Mouse (Mus musculus): ENCODE measurements at regions not wholly inside any gene's neighbourhood (a gene's known extent, or its start where the extent isn't known, plus 50 kb on each side); places are given as distances from the start of the nearest gene placed in this dataset.
"Not testable (repeated sequence)": the region's sequence is repeated elsewhere in the genome, so short reads cannot be mapped to it uniquely, and the experiment has no call there.

GRCm38 (mm10) chr16:57945404-57945803 is 190.9 kb upstream of the Col8a1 start:
- ATAC-seq (replicated peaks; ENCODE audit: low FRiP score, low TSS enrichment, low read depth), result no peak
- Histone ChIP-seq H3K4me1 (replicated peaks; ENCODE audit: control insufficient read depth, insufficient read depth, low read length) (no peaks in the 10 kb centered on the region), H3K4me3 (ENCODE audit: low read depth, low read length) (no peak overlapping the region), H3K27ac (ENCODE audit: low read depth) (no peak overlapping the region), H3K9me3 (ENCODE audit: control insufficient read depth, low read length) (no peaks in the 10 kb centered on the region), H3K4me2 (ENCODE audit: low read length) (no peak overlapping the region), H3K27me3 (replicated peaks; ENCODE audit: control insufficient read depth, insufficient read depth, low read length) (no peaks in the 10 kb centered on the region), H3K9ac (ENCODE audit: low read length) (no peak overlapping the region), H3K36me3 (ENCODE audit: control insufficient read depth, insufficient read depth, low read length) (no peaks in the 10 kb centered on the region)
- no peak for DNase-seq (ENCODE audit: low spot score)
- 66% methylated on average over 6 of the region's 6 CpGs for WGBS

- no peak overlapping the region for H3K9ac ChIP-seq (ENCODE audit: low read length)
- H3K4me2 ChIP-seq (ENCODE audit: low read length), result no peak overlapping the region
- WGBS, result 46% methylated on average over 3 of the region's 3 CpGs
- no peaks in the 10 kb centered on the region for H3K4me1 ChIP-seq (replicated peaks; ENCODE audit: control insufficient read depth, insufficient read depth, low read length)
- no peaks in the 10 kb centered on the region for H3K27me3 ChIP-seq (replicated peaks; ENCODE audit: control insufficient read depth, insufficient read depth, low read length)
- DNase-seq (ENCODE audit: low spot score), result no peak
- no peak overlapping the region for H3K4me3 ChIP-seq (ENCODE audit: low read depth, low read length)
- H3K9me3 ChIP-seq (ENCODE audit: control insufficient read depth, low read length), result no peaks in the 10 kb centered on the region
- H3K27ac ChIP-seq (ENCODE audit: low read depth), result no peak overlapping the region
- H3K36me3 ChIP-seq (ENCODE audit: control insufficient read depth, insufficient read depth, low read length), result no peaks in the 10 kb centered on the region
- ATAC-seq (replicated peaks; ENCODE audit: low FRiP score, low TSS enrichment, low read depth), result no peak
Observed at GRCm38 (mm10) chr16:57947309-57947708, 192.8 kb upstream of the Col8a1 start.

GRCm38 (mm10) chr16:57949680-57950079 is 195.1 kb upstream of the Col8a1 start:
- ATAC-seq (replicated peaks; ENCODE audit: low FRiP score, low TSS enrichment, low read depth) (no peak), DNase-seq (ENCODE audit: low spot score) (no peak)
- WGBS, result 81% methylated on average over 3 of the region's 3 CpGs

DNA sequence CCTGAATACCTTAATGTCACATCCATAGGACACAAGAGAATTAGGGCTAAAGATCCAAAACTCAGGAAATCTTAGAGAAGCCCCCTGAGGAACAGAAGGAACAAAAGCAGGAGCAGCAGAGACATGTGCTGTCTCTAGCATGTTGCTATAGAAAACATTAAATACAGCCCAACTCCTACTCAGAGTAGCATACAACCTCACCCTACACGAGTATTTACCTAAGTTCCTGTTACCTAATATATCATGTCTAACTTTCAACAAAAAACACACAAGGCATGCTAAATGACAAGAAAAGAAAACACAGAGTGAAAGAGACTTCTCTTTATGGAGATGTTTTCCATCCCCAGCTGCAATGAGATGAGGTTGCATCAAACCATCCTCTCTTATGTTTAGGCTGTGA is 216.4 kb upstream of the Col8a1 start:
- WGBS, result 51% methylated on average over 1 of the region's 1 CpGs
- no peak overlapping the region for H3K4me3 ChIP-seq (ENCODE audit: low read depth, low read length)
- H3K9ac ChIP-seq (ENCODE audit: low read length), result no peak overlapping the region
- no peaks in the 10 kb centered on the region for H3K36me3 ChIP-seq (ENCODE audit: control insufficient read depth, insufficient read depth, low read length)
- no peaks in the 10 kb centered on the region for H3K9me3 ChIP-seq (ENCODE audit: control insufficient read depth, low read length)
- ATAC-seq (replicated peaks; ENCODE audit: low FRiP score, low TSS enrichment, low read depth) (no peak), DNase-seq (ENCODE audit: low spot score) (no peak)
- H3K4me1 ChIP-seq (replicated peaks; ENCODE audit: control insufficient read depth, insufficient read depth, low read length), result no peaks in the 10 kb centered on the region
- H3K4me2 ChIP-seq (ENCODE audit: low read length), result no peak overlapping the region
- H3K27me3 ChIP-seq (replicated peaks; ENCODE audit: control insufficient read depth, insufficient read depth, low read length), result no peaks in the 10 kb centered on the region
- no peak overlapping the region for H3K27ac ChIP-seq (ENCODE audit: low read depth)

More at GRCm38 (mm10) chr16:57949680-57950079, 195.1 kb upstream of the Col8a1 start:
- H3K36me3 ChIP-seq (ENCODE audit: control insufficient read depth, insufficient read depth, low read length), result no peaks in the 10 kb centered on the region
- no peaks in the 10 kb centered on the region for H3K27me3 ChIP-seq (replicated peaks; ENCODE audit: control insufficient read depth, insufficient read depth, low read length)
- H3K4me1 ChIP-seq (replicated peaks; ENCODE audit: control insufficient read depth, insufficient read depth, low read length), result no peaks in the 10 kb centered on the region
- H3K4me3 ChIP-seq (ENCODE audit: low read depth, low read length), result no peak overlapping the region
- no peaks in the 10 kb centered on the region for H3K9me3 ChIP-seq (ENCODE audit: control insufficient read depth, low read length)
- H3K4me2 ChIP-seq (ENCODE audit: low read length), result no peak overlapping the region
- H3K27ac ChIP-seq (ENCODE audit: low read depth), result no peak overlapping the region
- no peak overlapping the region for H3K9ac ChIP-seq (ENCODE audit: low read length)

- Histone ChIP-seq H3K27ac (ENCODE audit: low read depth) (no peak overlapping the region), H3K4me2 (ENCODE audit: low read length) (no peak overlapping the region), H3K27me3 (replicated peaks; ENCODE audit: control insufficient read depth, insufficient read depth, low read length) (no peaks in the 10 kb centered on the region), H3K9me3 (ENCODE audit: control insufficient read depth, low read length) (no peaks in the 10 kb centered on the region), H3K4me1 (replicated peaks; ENCODE audit: control insufficient read depth, insufficient read depth, low read length) (no peaks in the 10 kb centered on the region), H3K4me3 (ENCODE audit: low read depth, low read length) (no peak overlapping the region), H3K36me3 (ENCODE audit: control insufficient read depth, insufficient read depth, low read length) (no peaks in the 10 kb centered on the region), H3K9ac (ENCODE audit: low read length) (no peak overlapping the region)
- 52% methylated on average over 5 of the region's 5 CpGs for WGBS
- ATAC-seq (replicated peaks; ENCODE audit: low FRiP score, low TSS enrichment, low read depth), result no peak
- no peak for DNase-seq (ENCODE audit: low spot score)
Observed at GRCm38 (mm10) chr16:57984111-57984510, 229.6 kb upstream of the Col8a1 start.

DNA sequence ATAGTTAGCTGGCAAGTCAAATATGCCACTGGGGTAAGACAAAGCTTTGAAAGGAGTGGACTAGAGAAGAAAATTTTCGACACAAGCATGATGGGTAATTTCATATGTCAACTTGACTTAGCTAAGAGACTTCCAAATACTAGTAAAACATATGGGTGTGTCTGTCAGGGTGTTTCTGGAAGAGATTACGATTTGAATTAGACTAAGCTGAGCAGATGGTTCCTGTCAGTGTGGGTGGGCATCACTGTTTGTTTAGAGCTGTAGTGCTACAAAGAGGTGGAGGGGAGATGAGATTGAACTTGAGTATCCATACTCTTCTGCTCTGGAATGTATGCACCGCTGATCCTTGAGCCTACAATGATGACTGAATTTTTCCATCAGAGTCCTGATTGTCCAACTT is 251.2 kb upstream of the Col8a1 start:
- Histone ChIP-seq H3K4me3 (ENCODE audit: low read depth, low read length) (no peak overlapping the region), H3K27ac (ENCODE audit: low read depth) (no peak overlapping the region), H3K27me3 (replicated peaks; ENCODE audit: control insufficient read depth, insufficient read depth, low read length) (no peaks in the 10 kb centered on the region), H3K36me3 (ENCODE audit: control insufficient read depth, insufficient read depth, low read length) (no peaks in the 10 kb centered on the region), H3K4me2 (ENCODE audit: low read length) (no peak overlapping the region), H3K9ac (ENCODE audit: low read length) (no peak overlapping the region), H3K9me3 (ENCODE audit: control insufficient read depth, low read length) (no peaks in the 10 kb centered on the region), H3K4me1 (replicated peaks; ENCODE audit: control insufficient read depth, insufficient read depth, low read length) (no peaks in the 10 kb centered on the region)
- WGBS, result 47% methylated on average over 3 of the region's 3 CpGs
- no peak for ATAC-seq (replicated peaks; ENCODE audit: low FRiP score, low TSS enrichment, low read depth)
- DNase-seq (ENCODE audit: low spot score), result no peak

GRCm38 (mm10) chr16:58013557-58013956 is 259.0 kb upstream of the Col8a1 start:
- no peaks in the 10 kb centered on the region for H3K9me3 ChIP-seq (ENCODE audit: control insufficient read depth, low read length)
- WGBS, result 46% methylated on average over 1 of the region's 1 CpGs
- H3K27ac ChIP-seq (ENCODE audit: low read depth), result no peak overlapping the region
- DNase-seq (ENCODE audit: low spot score), result no peak
- ATAC-seq (replicated peaks; ENCODE audit: low FRiP score, low TSS enrichment, low read depth), result no peak
- H3K4me3 ChIP-seq (ENCODE audit: low read depth, low read length), result no peak overlapping the region
- no peak overlapping the region for H3K9ac ChIP-seq (ENCODE audit: low read length)
- H3K4me1 ChIP-seq (replicated peaks; ENCODE audit: control insufficient read depth, insufficient read depth, low read length), result no peaks in the 10 kb centered on the region; the same call in 1 of the 2 replicates
- H3K4me2 ChIP-seq (ENCODE audit: low read length), result no peak overlapping the region
- H3K27me3 ChIP-seq (replicated peaks; ENCODE audit: control insufficient read depth, insufficient read depth, low read length), result no peaks in the 10 kb centered on the region
- no peaks in the 10 kb centered on the region for H3K36me3 ChIP-seq (ENCODE audit: control insufficient read depth, insufficient read depth, low read length)

- Histone ChIP-seq H3K4me1 (replicated peaks; ENCODE audit: control insufficient read depth, insufficient read depth, low read length) (no peaks in the 10 kb centered on the region), H3K4me2 (ENCODE audit: low read length) (no peak overlapping the region), H3K27ac (ENCODE audit: low read depth) (no peak overlapping the region), H3K4me3 (ENCODE audit: low read depth, low read length) (no peak overlapping the region), H3K9ac (ENCODE audit: low read length) (no peak overlapping the region), H3K27me3 (replicated peaks; ENCODE audit: control insufficient read depth, insufficient read depth, low read length) (no peaks in the 10 kb centered on the region), H3K9me3 (ENCODE audit: control insufficient read depth, low read length) (no peaks in the 10 kb centered on the region), H3K36me3 (ENCODE audit: control insufficient read depth, insufficient read depth, low read length) (no peaks in the 10 kb centered on the region)
- 64% methylated on average over 2 of the region's 2 CpGs for WGBS
- DNase-seq (ENCODE audit: low spot score) (no peak), ATAC-seq (replicated peaks; ENCODE audit: low FRiP score, low TSS enrichment, low read depth) (no peak)
Observed at GRCm38 (mm10) chr16:58027525-58027924, 273.0 kb upstream of the Col8a1 start.

DNA sequence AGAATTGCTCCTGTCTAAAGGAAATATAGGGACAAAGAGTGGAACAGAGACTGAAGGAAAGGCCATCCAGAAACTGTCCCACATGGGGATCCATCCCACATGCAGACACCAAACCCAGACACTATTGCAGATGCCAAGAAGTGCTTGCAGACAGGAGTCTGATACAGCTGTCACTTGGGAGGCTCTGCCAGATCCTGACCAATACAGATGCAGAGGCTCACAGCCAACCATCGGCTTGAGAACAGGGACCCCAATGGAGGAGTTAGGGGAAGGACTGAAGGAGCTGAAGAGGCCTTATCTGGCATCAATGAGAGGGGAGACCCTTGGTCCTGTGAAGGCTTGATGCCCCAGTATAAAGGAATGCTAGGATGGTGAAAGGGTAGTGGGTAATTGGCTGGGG is 274.0 kb upstream of the Col8a1 start:
- H3K9me3 ChIP-seq (ENCODE audit: control insufficient read depth, low read length); H3K27me3 ChIP-seq (replicated peaks; ENCODE audit: control insufficient read depth, insufficient read depth, low read length); H3K4me2 ChIP-seq (ENCODE audit: low read length); H3K36me3 ChIP-seq (ENCODE audit: control insufficient read depth, insufficient read depth, low read length); ATAC-seq (replicated peaks; ENCODE audit: low FRiP score, low TSS enrichment, low read depth); H3K27ac ChIP-seq (ENCODE audit: low read depth); H3K4me1 ChIP-seq (replicated peaks; ENCODE audit: control insufficient read depth, insufficient read depth, low read length); H3K4me3 ChIP-seq (ENCODE audit: low read depth, low read length); DNase-seq (ENCODE audit: low spot score); H3K9ac ChIP-seq (ENCODE audit: low read length): not testable (repeated sequence)
- WGBS, result 79% methylated on average over 1 of the region's 1 CpGs

Measured in intestine, embryonic 14.5 days (tissue).